Mouse (Mus musculus) G1E (cell line): ENCODE measurements at regions not wholly inside any gene's neighbourhood (a gene's known extent, or its start where the extent isn't known, plus 50 kb on each side); places are given as distances from the start of the nearest gene placed in this dataset.

Experiments used
- ATAC-seq: 2 replicates; pipeline ENCODE4 v1.8.0; 2016; ENCODE audit warnings: mild to moderate bottlenecking; ENCODE audit not compliant: insufficient number of reproducible peaks, poor library complexity, low FRiP score, severe bottlenecking; ENCODE audit errors: extremely low read depth
- DNase-seq: peaks from one replicate; pipeline ENCODE4 v3.0.0; 2012; ENCODE audit warnings: low spot score
- H3K27me3 ChIP-seq: 2 replicates; pipeline ENCODE4 v1.6.1; 2012; ENCODE audit warnings: mild to moderate bottlenecking, low read length, inconsistent platforms; ENCODE audit not compliant: insufficient read depth
- H3K36me3 ChIP-seq: replicated peaks from 2 replicates; pipeline ENCODE3; 2012; ENCODE audit warnings: mild to moderate bottlenecking, inconsistent platforms
- H3K4me1 ChIP-seq: 2 replicates; pipeline ENCODE4 v1.6.1; 2012; ENCODE audit warnings: low read depth, low read length, inconsistent platforms, mixed read lengths; ENCODE audit not compliant: insufficient read depth
- H3K4me3 ChIP-seq: 2 replicates; pipeline ENCODE4 v1.5.1; 2012; ENCODE audit warnings: low read depth, mild to moderate bottlenecking, inconsistent platforms, low read length, moderate library complexity, mixed read lengths
- H3K9me3 ChIP-seq: replicated peaks from 2 replicates; pipeline ENCODE4 v1.6.1; 2012; ENCODE audit warnings: inconsistent platforms
- CTCF ChIP-seq: IDR thresholded peaks from 2 replicates; pipeline ENCODE4 v1.5.1; 2012; ENCODE audit warnings: low read depth, low read length, inconsistent platforms, mixed read lengths
- GATA1 ChIP-seq: IDR thresholded peaks from 2 replicates; pipeline ENCODE4 v1.6.1; 2012; ENCODE audit warnings: borderline replicate concordance, low read length, inconsistent platforms, mixed read lengths
- GATA2 ChIP-seq: IDR thresholded peaks from 2 replicates; pipeline ENCODE4 v1.6.1; 2012; ENCODE audit warnings: low read depth, low read length, inconsistent platforms, borderline replicate concordance
- POLR2AphosphoS5 ChIP-seq: IDR thresholded peaks from 2 replicates; pipeline ENCODE4 v1.6.1; 2012; ENCODE audit warnings: low read depth, low read length, inconsistent platforms; ENCODE audit not compliant: insufficient replicate concordance
- TAL1 ChIP-seq: conservative IDR thresholded peaks from 2 replicates; pipeline ENCODE4 v1.6.1; 2012; ENCODE audit warnings: low read depth, low read length, inconsistent platforms, mixed read lengths

- Histone ChIP-seq H3K36me3 (no peaks in the 10 kb centered on the region), H3K27me3 (peaks cover 27% of the 10 kb centered on the region), H3K4me1 (peaks cover 14% of the 10 kb centered on the region), H3K4me3 (no peak overlapping the region), H3K9me3 (no peaks in the 10 kb centered on the region)
- DNase-seq (no peak), ATAC-seq (no peak)
- TF ChIP-seq TAL1, result no peak
- TF ChIP-seq GATA1, result no peak
- no peak for TF ChIP-seq POLR2AphosphoS5
- TF ChIP-seq GATA2, result no peak
- TF ChIP-seq CTCF, result no peak
These were observed 52.4 kb upstream of the Man1a2 start for GRCm38 (mm10) chr3:100737660-100738059.

GRCm38 (mm10) chr3:100736539-100736938 is 51.2 kb upstream of the Man1a2 start:
- H3K36me3 ChIP-seq, result no peaks in the 10 kb centered on the region
- no peak for TF ChIP-seq GATA1
- no peak for TF ChIP-seq POLR2AphosphoS5
- TF ChIP-seq TAL1, result no peak
- TF ChIP-seq CTCF, result no peak
- no peak for TF ChIP-seq GATA2
- DNase-seq (no peak), ATAC-seq (no peak)
- no peak overlapping the region for H3K4me3 ChIP-seq
- no peaks in the 10 kb centered on the region for H3K9me3 ChIP-seq
- peaks cover 27% of the 10 kb centered on the region for H3K27me3 ChIP-seq
- H3K4me1 ChIP-seq, result peaks cover 14% of the 10 kb centered on the region
